Mouse (Mus musculus) spleen, postnatal 4 days (tissue): ENCODE results near the gene Gm17542.
A peak's percentile ranks its signal among the peaks of the same experiment; 100 is the strongest.
"Not testable (repeated sequence)": the region's sequence is repeated elsewhere in the genome, so short reads cannot be mapped to it uniquely, and the experiment has no call there.

Experiments used
- DNase-seq, 2 experiments: peaks; one replicate each; pipeline ENCODE4 v3.0.0; 2022; ENCODE audit warnings: low spot score in 2 of 2

Gene Gm17542

DNA sequence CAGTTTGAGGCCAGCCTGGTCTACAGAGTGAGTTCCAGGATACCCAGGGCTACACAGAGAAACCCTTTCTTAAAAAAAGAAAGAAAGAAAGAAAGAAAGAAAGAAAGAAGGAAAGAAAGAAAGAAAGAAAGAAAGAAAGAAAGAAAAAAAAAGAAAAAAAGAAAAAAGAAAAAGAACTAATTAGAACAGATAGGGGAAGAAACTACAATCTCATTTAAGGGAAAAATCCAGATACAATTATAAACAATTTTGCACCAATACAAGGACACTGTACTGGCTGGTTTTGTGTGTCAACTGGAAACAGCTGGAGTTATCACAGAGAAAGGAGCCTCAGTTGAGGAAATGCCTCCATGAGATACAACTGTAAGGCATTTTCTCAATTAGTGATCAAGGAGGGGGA is at the start of gene Gm17542:
Gene Gm17542, minus strand, starts transcription at position 101 of the 400 bp plus-strand sequence.
- not testable (repeated sequence) for DNase-seq

- no peak for DNase-seq
Measured at GRCm38 (mm10) chr10:58739779-58740178, 21.8 kb upstream of the Gm17542 start.

DNA sequence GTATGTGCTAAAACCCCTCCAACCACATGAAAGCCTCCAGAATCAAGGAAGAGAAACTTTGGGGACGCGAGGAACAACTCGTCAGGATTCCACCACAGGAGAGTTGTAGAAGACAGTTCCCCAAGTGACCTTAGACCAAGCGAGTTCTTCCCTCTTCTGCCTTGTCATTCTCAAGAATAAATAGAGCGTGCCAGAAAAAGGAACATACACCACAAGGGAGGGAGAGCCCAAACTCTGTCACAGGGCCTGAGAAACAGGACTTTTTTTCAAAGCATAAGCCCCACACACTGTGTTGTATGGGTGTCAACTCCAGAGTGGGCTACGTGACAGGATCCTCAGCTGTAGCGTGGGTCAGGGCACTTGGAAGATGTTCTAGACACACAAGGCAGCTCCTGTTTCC is 20.1 kb upstream of the Gm17542 start:
- DNase-seq = no peak

GRCm38 (mm10) chr10:58714789-58715148 is 3.2 kb downstream of the Gm17542 start:
- no peak for DNase-seq

- DNase-seq = no peak
Measured at GRCm38 (mm10) chr10:58713855-58714788, 3.9 kb downstream of the Gm17542 start.

- DNase-seq = no peak
Measured at GRCm38 (mm10) chr10:58713225-58713624, 4.8 kb downstream of the Gm17542 start.

- no peak for DNase-seq
Measured at GRCm38 (mm10) chr10:58709021-58709420, 9.0 kb downstream of the Gm17542 start.

GRCm38 (mm10) chr10:58700578-58700977 is 17.4 kb downstream of the Gm17542 start:
- DNase-seq = no peak

- DNase-seq = no peak
Measured at GRCm38 (mm10) chr10:58700160-58700559, 17.9 kb downstream of the Gm17542 start.

GRCm38 (mm10) chr10:58698955-58699354 is 19.1 kb downstream of the Gm17542 start:
- DNase-seq = no peak

- DNase-seq = no peak
Measured at GRCm38 (mm10) chr10:58691051-58691450, 27.0 kb downstream of the Gm17542 start.

GRCm38 (mm10) chr10:58679298-58679697 is 38.7 kb downstream of the Gm17542 start:
- no peak for DNase-seq

GRCm38 (mm10) chr10:58675533-58675932 is 42.5 kb downstream of the Gm17542 start, which contains the start of gene Edar:
Edar (minus strand) TSS chr10:58675654.
- DNase-seq = peak; percentile 50 to 85

DNA sequence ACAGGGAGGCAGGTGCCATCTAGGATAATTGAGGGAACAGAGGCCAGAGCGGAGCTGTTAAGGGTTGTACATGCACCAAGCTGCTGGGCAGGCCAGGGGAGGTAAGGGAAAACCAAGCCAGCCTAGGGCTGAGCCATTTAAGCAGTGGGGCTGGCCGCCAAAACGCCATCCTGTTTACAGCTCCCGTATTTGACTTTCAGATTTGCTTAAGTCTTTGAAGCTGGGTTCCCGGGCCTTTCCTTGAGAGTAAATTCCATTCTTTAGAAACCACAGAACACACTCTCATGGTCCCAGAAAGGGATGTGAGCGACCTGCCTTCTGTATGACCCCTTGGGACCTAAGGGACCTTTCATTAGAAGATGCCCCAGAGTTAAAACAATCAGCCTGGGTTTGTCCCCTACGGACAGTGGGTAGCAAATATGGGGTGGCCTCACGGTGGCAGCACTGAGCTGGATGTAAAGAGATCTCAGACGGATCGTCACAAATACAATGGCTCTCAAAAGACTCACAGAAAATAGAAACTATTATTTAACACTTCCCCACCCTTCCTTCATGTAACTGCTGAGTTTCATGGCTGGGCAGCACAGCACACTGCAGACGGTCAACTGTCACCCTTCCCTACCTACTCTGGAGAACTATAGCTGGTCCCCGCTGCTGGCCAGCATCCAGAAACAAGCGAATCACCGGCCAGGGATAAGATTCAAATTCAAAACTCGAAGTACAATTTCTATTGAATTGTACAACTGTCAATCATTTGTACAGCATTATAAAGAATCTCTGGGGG is 44.5 kb downstream of the Gm17542 start:
- peak; percentile 56 to 82 for DNase-seq

- no peak for DNase-seq
Measured at GRCm38 (mm10) chr10:58672557-58673277, 45.3 kb downstream of the Gm17542 start.

- DNase-seq = no peak
Measured at GRCm38 (mm10) chr10:58663868-58664267, 54.1 kb downstream of the Gm17542 start.
